Mouse (Mus musculus) kidney, embryonic 16.5 days (tissue): ENCODE measurements at regions not wholly inside any gene's neighbourhood (a gene's known extent, or its start where the extent isn't known, plus 50 kb on each side); places are given as distances from the start of the nearest gene placed in this dataset.

Experiments
- ATAC-seq: fragments of 200-750 bp; cut with Nextera tagmentation; 2 replicates; pipeline ENCODE4 v1.8.0; 2017; ENCODE audit warnings: moderate TSS enrichment; ENCODE audit not compliant: low FRiP score, low TSS enrichment
- H3K27ac ChIP-seq: fragments of 300-500 bp; sonication (generic); 2 replicates; pipeline ENCODE4 v1.5.1; 2014; ENCODE audit warnings: low read length
- H3K27me3 ChIP-seq: fragments of 300-500 bp; sonication (generic); 2 replicates; pipeline ENCODE4 v1.6.1; 2014; ENCODE audit warnings: low read length, control low read depth, mixed read lengths; ENCODE audit not compliant: insufficient read depth
- H3K36me3 ChIP-seq: fragments of 300-500 bp; sonication (generic); 2 replicates; pipeline ENCODE4 v1.6.1; 2014; ENCODE audit warnings: low read length, control low read depth, mixed read lengths; ENCODE audit not compliant: insufficient read depth
- H3K4me1 ChIP-seq: fragments of 300-500 bp; sonication (generic); 2 replicates; pipeline ENCODE4 v1.6.1; 2014; ENCODE audit warnings: low read length, control low read depth, mixed read lengths; ENCODE audit not compliant: insufficient read depth
- H3K4me2 ChIP-seq: fragments of 300-500 bp; sonication (generic); replicated peaks from 2 replicates; pipeline ENCODE4 v1.6.1; 2014; ENCODE audit warnings: low read depth, low read length
- H3K4me3 ChIP-seq: fragments of 300-500 bp; sonication (generic); 2 replicates; pipeline ENCODE4 v1.5.1; 2014; ENCODE audit warnings: mild to moderate bottlenecking, low read length
- H3K9ac ChIP-seq: fragments of 300-500 bp; sonication (generic); replicated peaks from 2 replicates; pipeline ENCODE4 v1.6.1; 2014; ENCODE audit warnings: low read length
- H3K9me3 ChIP-seq: fragments of 300-500 bp; sonication (generic); 2 replicates; pipeline ENCODE4 v1.6.1; 2016; ENCODE audit warnings: low read length, control low read depth
- WGBS: fragments of 180-500 bp; shearing (Covaris S2); extraction: QIAGEN DNeasy Blood & Tissue Kit; methylation state at CpG from one replicate; pipeline ENCODE4 v1.1.7; 2014; 5-methylcytosine and 5-hydroxymethylcytosine counted together

DNA sequence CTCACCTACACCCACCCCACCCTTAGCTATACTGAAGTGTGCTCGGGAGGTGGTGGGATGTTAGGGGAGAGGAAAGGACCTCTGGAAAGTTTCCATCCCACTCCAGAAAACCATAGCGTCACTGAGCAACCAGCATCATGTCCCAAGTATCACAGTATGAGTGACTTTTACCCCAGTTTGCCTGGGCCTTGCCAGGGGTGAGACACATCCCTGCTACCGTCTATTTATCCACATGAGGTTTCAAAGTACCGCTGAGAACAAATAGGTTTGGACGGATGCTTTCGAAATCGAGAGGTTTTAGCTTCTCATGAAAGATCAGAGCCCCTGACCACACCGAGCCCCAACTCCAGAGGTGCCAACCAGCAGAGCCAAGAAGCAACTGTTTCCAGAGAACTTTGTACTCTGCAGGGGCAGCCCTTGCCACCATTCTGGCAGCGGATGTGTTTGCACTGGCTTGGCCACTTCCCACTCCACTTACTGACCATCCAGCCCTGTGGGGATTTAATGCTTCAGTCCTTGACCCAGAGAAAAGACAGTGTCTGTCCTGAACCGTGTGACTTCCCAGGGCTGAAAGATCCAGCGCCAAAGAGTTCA lies 107.3 kb upstream of the Nectin1 start:
- Histone ChIP-seq H3K27ac (no peak overlapping the region), H3K27me3 (no peaks in the 10 kb centered on the region), H3K9ac (no peak overlapping the region), H3K4me3 (no peak overlapping the region), H3K4me1 (no peaks in the 10 kb centered on the region), H3K36me3 (no peaks in the 10 kb centered on the region), H3K9me3 (no peaks in the 10 kb centered on the region), H3K4me2 (no peak overlapping the region)
- ATAC-seq = no peak
- 80% methylated on average over 11 of the region's 11 CpGs for WGBS

DNA sequence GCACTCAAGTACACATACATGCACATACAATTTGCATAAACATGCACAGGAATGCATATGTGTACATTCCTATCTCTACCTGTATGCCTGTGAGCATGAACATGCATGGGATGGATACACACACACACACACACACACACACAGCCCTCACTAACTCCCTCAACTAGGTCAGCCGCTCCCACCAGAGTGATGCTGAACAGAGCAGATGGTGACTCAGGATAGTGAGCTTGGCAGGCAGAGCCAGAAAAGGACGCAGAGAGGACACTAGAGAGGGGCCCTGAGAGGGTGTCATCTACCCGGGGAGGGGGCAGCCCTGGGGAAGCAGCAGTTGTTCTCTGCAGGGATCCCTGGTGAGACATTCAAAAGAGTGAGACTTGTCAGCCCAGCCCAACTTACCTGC lies 85.6 kb upstream of the Nectin1 start:
- WGBS = 62% methylated on average over 3 of the region's 3 CpGs
- ATAC-seq = no peak
- Histone ChIP-seq H3K27me3 (no peaks in the 10 kb centered on the region), H3K4me3 (no peak overlapping the region), H3K9ac (no peak overlapping the region), H3K9me3 (no peaks in the 10 kb centered on the region), H3K27ac (no peak overlapping the region), H3K36me3 (no peaks in the 10 kb centered on the region), H3K4me2 (no peak overlapping the region), H3K4me1 (no peaks in the 10 kb centered on the region)

GRCm38 (mm10) chr9:43659237-43659636 lies 84.5 kb upstream of the Nectin1 start:
- no peaks in the 10 kb centered on the region for H3K36me3 ChIP-seq
- H3K4me2 ChIP-seq = no peak overlapping the region
- no peaks in the 10 kb centered on the region for H3K4me1 ChIP-seq
- 56% methylated on average over 6 of the region's 6 CpGs for WGBS
- H3K27ac ChIP-seq = no peak overlapping the region
- no peak overlapping the region for H3K4me3 ChIP-seq
- H3K27me3 ChIP-seq = no peaks in the 10 kb centered on the region
- no peak for ATAC-seq
- no peaks in the 10 kb centered on the region for H3K9me3 ChIP-seq
- H3K9ac ChIP-seq = no peak overlapping the region

- H3K36me3 ChIP-seq = no peaks in the 10 kb centered on the region
- H3K9me3 ChIP-seq = no peaks in the 10 kb centered on the region
- 85% methylated on average over 5 of the region's 5 CpGs for WGBS
- H3K9ac ChIP-seq = no peak overlapping the region
- H3K27ac ChIP-seq = no peak overlapping the region
- no peaks in the 10 kb centered on the region for H3K27me3 ChIP-seq
- no peaks in the 10 kb centered on the region for H3K4me1 ChIP-seq
- no peak overlapping the region for H3K4me3 ChIP-seq
- H3K4me2 ChIP-seq = no peak overlapping the region
- no peak for ATAC-seq
These were observed 83.6 kb upstream of the Nectin1 start for GRCm38 (mm10) chr9:43660151-43660550.

DNA sequence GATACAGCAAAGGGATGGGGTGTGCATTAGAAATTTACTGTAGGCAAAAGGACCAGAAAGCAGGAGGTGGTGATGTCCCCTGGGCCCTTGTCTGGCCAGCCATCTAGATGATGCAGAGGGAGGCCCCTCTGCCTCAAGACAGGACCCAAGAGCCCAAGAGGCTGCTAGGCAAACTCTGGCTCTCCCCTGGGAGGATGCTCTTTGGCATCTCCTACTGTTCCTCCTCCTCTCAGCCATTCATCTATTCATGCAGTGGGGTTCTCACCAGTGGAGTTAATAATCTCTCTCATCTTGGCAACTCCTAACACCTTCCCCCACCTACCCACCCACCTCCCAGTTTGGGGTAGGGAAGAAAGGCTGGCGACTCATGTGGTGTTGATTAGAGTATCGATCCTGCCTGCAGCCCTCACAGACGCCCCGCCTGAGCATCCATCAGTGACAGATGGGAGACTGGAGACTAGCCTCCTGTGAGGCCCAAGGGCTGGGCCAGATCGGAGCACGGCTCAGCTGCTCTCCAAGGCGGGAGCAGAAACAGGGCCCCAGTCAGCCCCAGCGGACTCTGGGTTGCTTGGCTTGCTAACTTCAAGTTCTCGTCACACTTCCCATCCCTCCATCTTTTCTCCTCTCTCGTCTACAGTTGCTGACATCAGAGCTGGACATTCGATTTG lies 82.8 kb upstream of the Nectin1 start:
- whole genome bisulfite sequencing = 57% methylated on average over 11 of the region's 11 CpGs
- Histone ChIP-seq H3K36me3 (no peaks in the 10 kb centered on the region), H3K4me3 (no peak overlapping the region), H3K27me3 (no peaks in the 10 kb centered on the region), H3K4me1 (no peaks in the 10 kb centered on the region), H3K4me2 (no peak overlapping the region), H3K9ac (no peak overlapping the region), H3K9me3 (no peaks in the 10 kb centered on the region), H3K27ac (no peak overlapping the region)
- no peak for ATAC-seq

DNA sequence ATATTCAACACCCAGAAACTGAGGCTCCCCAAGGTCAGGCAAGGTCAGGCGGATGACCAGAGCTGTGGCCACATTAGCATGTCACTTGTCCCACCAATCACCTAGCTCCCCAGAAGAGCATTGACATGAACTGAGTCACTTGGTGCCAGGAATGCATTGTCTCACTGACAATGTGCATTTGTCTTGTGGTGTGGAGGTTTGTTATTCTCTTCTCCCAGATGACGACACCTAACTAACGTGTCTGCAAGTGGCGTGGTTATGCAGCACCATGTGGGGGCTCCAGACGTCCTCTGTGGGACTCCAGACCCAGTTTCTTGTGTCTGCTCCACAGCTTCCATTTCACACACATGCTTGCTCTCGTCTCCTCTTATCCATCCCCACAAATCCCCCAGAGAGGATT lies 82.1 kb upstream of the Nectin1 start:
- 80% methylated on average over 6 of the region's 6 CpGs for WGBS

DNA sequence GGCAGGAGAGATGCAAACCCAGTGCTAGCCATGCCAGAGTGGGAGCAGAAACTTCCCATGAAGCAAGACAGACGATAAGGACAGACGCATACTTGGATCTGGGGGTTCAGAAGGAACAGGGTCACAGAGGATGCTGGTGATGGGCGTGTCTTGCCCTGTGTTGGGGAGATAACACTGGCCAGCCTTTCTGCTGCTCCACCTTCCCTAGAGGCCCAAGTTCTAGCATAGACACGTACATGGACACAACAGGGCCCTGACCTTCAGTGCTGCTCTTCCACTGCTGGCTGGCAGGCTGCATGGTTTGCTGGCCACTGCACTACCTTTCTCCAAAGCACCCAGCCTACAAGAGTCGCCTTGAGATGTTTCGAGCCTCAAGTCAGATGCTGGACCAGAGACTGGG lies 76.4 kb upstream of the Nectin1 start:
- Histone ChIP-seq H3K4me2 (no peak overlapping the region), H3K27ac (no peak overlapping the region), H3K27me3 (no peaks in the 10 kb centered on the region), H3K4me1 (no peaks in the 10 kb centered on the region), H3K36me3 (no peaks in the 10 kb centered on the region), H3K9ac (no peak overlapping the region), H3K9me3 (no peaks in the 10 kb centered on the region), H3K4me3 (no peak overlapping the region)
- no peak for ATAC-seq
- 83% methylated on average over 6 of the region's 6 CpGs for whole genome bisulfite sequencing

More for the DNA sequence above, 82.1 kb upstream of the Nectin1 start:
- Histone ChIP-seq H3K4me1 (no peaks in the 10 kb centered on the region), H3K36me3 (no peaks in the 10 kb centered on the region), H3K9me3 (no peaks in the 10 kb centered on the region), H3K27ac (no peak overlapping the region), H3K9ac (no peak overlapping the region), H3K4me2 (no peak overlapping the region), H3K27me3 (no peaks in the 10 kb centered on the region), H3K4me3 (no peak overlapping the region)
- ATAC-seq = no peak

DNA sequence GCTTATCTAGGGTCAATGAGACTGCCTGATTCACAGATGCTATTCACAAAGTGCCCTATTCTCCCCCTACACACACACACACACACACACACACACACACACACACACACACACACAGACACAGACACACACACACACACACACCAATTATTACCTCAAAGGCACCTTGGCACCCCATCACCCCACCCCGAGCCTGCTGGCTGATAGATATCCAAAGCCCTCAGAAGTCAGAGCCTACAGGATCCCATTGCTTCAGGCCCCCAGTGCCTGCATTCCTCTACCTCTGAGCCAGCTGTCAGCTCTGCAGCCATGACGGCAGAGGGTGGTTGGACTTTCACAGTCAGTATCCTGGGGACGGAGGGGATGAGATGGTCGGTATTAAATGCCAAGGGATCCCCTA lies 75.8 kb upstream of the Nectin1 start:
- H3K9ac ChIP-seq = no peak overlapping the region
- 81% methylated on average over 4 of the region's 4 CpGs for WGBS

GRCm38 (mm10) chr9:43668731-43669130 lies 75.1 kb upstream of the Nectin1 start:
- no peak overlapping the region for H3K27ac ChIP-seq
- H3K9ac ChIP-seq = no peak overlapping the region
- H3K4me3 ChIP-seq = no peak overlapping the region
- no peaks in the 10 kb centered on the region for H3K36me3 ChIP-seq
- WGBS = 40% methylated on average over 7 of the region's 7 CpGs
- no peaks in the 10 kb centered on the region for H3K27me3 ChIP-seq
- no peaks in the 10 kb centered on the region for H3K9me3 ChIP-seq
- H3K4me1 ChIP-seq = no peaks in the 10 kb centered on the region
- no peak for ATAC-seq
- H3K4me2 ChIP-seq = no peak overlapping the region

More for the DNA sequence above, 75.8 kb upstream of the Nectin1 start:
- ATAC-seq = no peak
- no peaks in the 10 kb centered on the region for H3K36me3 ChIP-seq
- H3K27me3 ChIP-seq = no peaks in the 10 kb centered on the region
- H3K9me3 ChIP-seq = no peaks in the 10 kb centered on the region
- H3K4me1 ChIP-seq = no peaks in the 10 kb centered on the region
- H3K27ac ChIP-seq = no peak overlapping the region
- no peak overlapping the region for H3K4me2 ChIP-seq
- no peak overlapping the region for H3K4me3 ChIP-seq

GRCm38 (mm10) chr9:43670563-43670962 lies 73.2 kb upstream of the Nectin1 start:
- H3K9ac ChIP-seq = no peak overlapping the region
- H3K4me1 ChIP-seq = no peaks in the 10 kb centered on the region
- no peaks in the 10 kb centered on the region for H3K36me3 ChIP-seq
- ATAC-seq = no peak
- H3K9me3 ChIP-seq = no peaks in the 10 kb centered on the region
- no peak overlapping the region for H3K4me3 ChIP-seq
- 61% methylated on average over 5 of the region's 5 CpGs for WGBS
- no peaks in the 10 kb centered on the region for H3K27me3 ChIP-seq
- H3K4me2 ChIP-seq = no peak overlapping the region
- H3K27ac ChIP-seq = no peak overlapping the region
